Mouse (Mus musculus): ENCODE data around the gene Tspan14. TPM values are rescaled to one million over a fixed set of nuclear protein-coding genes. Genes with fewer than 3 reads are reported as not detected.

Gene Tspan14
- 10 to 100 TPM; 50.2 to 52.1 TPM for total RNA-seq (2021)
- long read RNA-seq, experiment 1, transcript Tspan14-201 (9 exons, 2,475 nt): major isoform, 56 of 66 reads
- long read RNA-seq, experiment 1, partial matches to known transcripts: 3 of 66 reads
- long read RNA-seq, experiment 1, other reads (novel, unspliced or antisense): 7 of 66 reads
- long read RNA-seq, experiment 2, transcript Tspan14-201 (9 exons, 2,475 nt): major isoform, 29 of 43 reads
- long read RNA-seq, experiment 2, partial matches to known transcripts: 7 of 43 reads
- long read RNA-seq, experiment 2, other reads (novel, unspliced or antisense): 7 of 43 reads

GRCm38 (mm10) chr14:40966392-40966861 lies at the start of gene Tspan14:
Tspan14 (minus strand) TSS chr14:40966807.
- DNase-seq (ENCODE audit: extremely low spot score in 1 of 2, low spot score in 2 of 2): peak in 1 of 2 experiments; percentile 49
- Histone ChIP-seq H3K27ac (peak within 1 kb of the TSS; percentile 91), H3K4me3 (peak within 1 kb of the TSS; percentile 72)
- no peak for TF ChIP-seq CTCF (IDR thresholded peaks at IDR 0.05)
- intact Hi-C loops (cut with DNase I): loop anchor here (2.0 kb wide), 1 partner anchor 50 kb away; no protein-coding TSS in a partner anchor

- intact Hi-C loops (cut with DNase I): no loop called here
- H3K27ac ChIP-seq: peak overlapping the region; percentile 63; the same call in 1 of the 2 replicates
- DNase-seq (ENCODE audit: extremely low spot score in 1 of 2, low spot score in 2 of 2): no peak
- no peak for TF ChIP-seq CTCF (IDR thresholded peaks at IDR 0.05)
- no peak overlapping the region for H3K4me3 ChIP-seq
These were observed 48.2 kb upstream of the Tspan14 start for GRCm38 (mm10) chr14:41014701-41015240.

GRCm38 (mm10) chr14:41013630-41014613 lies 47.3 kb upstream of the Tspan14 start, which contains the start of gene Fam213a:
Fam213a (minus strand) TSS chr14:41013788.
- no peak; the same call in 1 of the 2 replicates for TF ChIP-seq CTCF (IDR thresholded peaks at IDR 0.05)
- Histone ChIP-seq H3K4me3 (peak within 1 kb of the TSS; percentile 84), H3K27ac (peak within 1 kb of the TSS; percentile 90)
- intact Hi-C loops (cut with DNase I): no loop called here
- peak; percentile 93 to 94 for DNase-seq (ENCODE audit: extremely low spot score in 1 of 2, low spot score in 2 of 2)

- intact Hi-C loops (cut with DNase I): no loop called here
- DNase-seq (ENCODE audit: extremely low spot score in 1 of 2, low spot score in 2 of 2): no peak
- Histone ChIP-seq H3K27ac (peak overlapping the region; percentile 90), H3K4me3 (peak overlapping the region; percentile 84)
- no peak for TF ChIP-seq CTCF (IDR thresholded peaks at IDR 0.05)
These were observed 46.5 kb upstream of the Tspan14 start for GRCm38 (mm10) chr14:41013143-41013542.

- intact Hi-C loops (cut with DNase I): no loop called here
- no peak for TF ChIP-seq CTCF (IDR thresholded peaks at IDR 0.05)
- no peak overlapping the region for H3K27ac ChIP-seq
- no peak overlapping the region for H3K4me3 ChIP-seq
- DNase-seq (ENCODE audit: extremely low spot score in 1 of 2, low spot score in 2 of 2): no peak
These were observed 45.3 kb upstream of the Tspan14 start for GRCm38 (mm10) chr14:41011916-41012315.

GRCm38 (mm10) chr14:41008138-41008537 lies 41.5 kb upstream of the Tspan14 start:
- no peak for TF ChIP-seq CTCF (IDR thresholded peaks at IDR 0.05)
- intact Hi-C loops (cut with DNase I): no loop called here
- no peak for DNase-seq (ENCODE audit: extremely low spot score in 1 of 2, low spot score in 2 of 2)

GRCm38 (mm10) chr14:41007641-41008040 lies 41.0 kb upstream of the Tspan14 start:
- intact Hi-C loops (cut with DNase I): no loop called here
- Histone ChIP-seq H3K4me3 (no peak overlapping the region), H3K27ac (no peak overlapping the region)
- no peak for TF ChIP-seq CTCF (IDR thresholded peaks at IDR 0.05)
- DNase-seq (ENCODE audit: extremely low spot score in 1 of 2, low spot score in 2 of 2): no peak

More at GRCm38 (mm10) chr14:41008138-41008537, 41.5 kb upstream of the Tspan14 start:
- no peak overlapping the region for H3K4me3 ChIP-seq
- no peak overlapping the region for H3K27ac ChIP-seq

- DNase-seq (ENCODE audit: extremely low spot score in 1 of 2, low spot score in 2 of 2): no peak
- Histone ChIP-seq H3K4me3 (no peak overlapping the region), H3K27ac (no peak overlapping the region)
- intact Hi-C loops (cut with DNase I): no loop called here
- TF ChIP-seq CTCF (IDR thresholded peaks at IDR 0.05): no peak
These were observed 40.3 kb upstream of the Tspan14 start for GRCm38 (mm10) chr14:41006899-41007298.

- Histone ChIP-seq H3K27ac (no peak overlapping the region), H3K4me3 (no peak overlapping the region)
- no peak for TF ChIP-seq CTCF (IDR thresholded peaks at IDR 0.05)
- no peak for DNase-seq (ENCODE audit: extremely low spot score in 1 of 2, low spot score in 2 of 2)
- intact Hi-C loops (cut with DNase I): no loop called here
These were observed 39.7 kb upstream of the Tspan14 start for GRCm38 (mm10) chr14:41006263-41006662.

GRCm38 (mm10) chr14:41005716-41006115 lies 39.1 kb upstream of the Tspan14 start:
- TF ChIP-seq CTCF (IDR thresholded peaks at IDR 0.05): no peak
- Histone ChIP-seq H3K27ac (no peak overlapping the region), H3K4me3 (no peak overlapping the region)
- DNase-seq (ENCODE audit: extremely low spot score in 1 of 2, low spot score in 2 of 2): no peak
- intact Hi-C loops (cut with DNase I): no loop called here

Measured in left cerebral cortex, adult 2 months (tissue).